Mouse (Mus musculus) hindbrain, embryonic 14.5 days (tissue): ENCODE results near the gene Kcnq1. TPM values are rescaled to one million over a fixed set of nuclear protein-coding genes. Genes with fewer than 3 reads are reported as not detected.

Experiments used
- ATAC-seq: fragments of 200-750 bp; cut with Nextera tagmentation; 2 replicates; pipeline ENCODE4 v1.8.0; 2017; ENCODE audit warnings: moderate number of reproducible peaks, mild to moderate bottlenecking, moderate TSS enrichment, moderate library complexity; ENCODE audit not compliant: low FRiP score
- DNase-seq: peaks from one replicate; pipeline ENCODE4 v3.0.0-alpha.2; 2015; ENCODE audit warnings: low spot score
- H3K27ac ChIP-seq: fragments of 300-500 bp; sonication (generic); 2 replicates; pipeline ENCODE4 v1.5.1; 2014; ENCODE audit warnings: mild to moderate bottlenecking, moderate library complexity
- H3K27me3 ChIP-seq: fragments of 300-500 bp; sonication (generic); 2 replicates; pipeline ENCODE4 v1.6.1; 2014; ENCODE audit warnings: mild to moderate bottlenecking, low read length, mixed read lengths; ENCODE audit not compliant: control insufficient read depth, insufficient read depth
- H3K36me3 ChIP-seq: fragments of 300-500 bp; sonication (generic); replicated peaks from 2 replicates; pipeline ENCODE4 v1.6.1; 2014; ENCODE audit not compliant: control insufficient read depth, insufficient read depth
- H3K4me1 ChIP-seq: fragments of 300-500 bp; sonication (generic); replicated peaks from 2 replicates; pipeline ENCODE4 v1.6.1; 2014; ENCODE audit warnings: antibody characterized with exemption, low read length, mixed read lengths; ENCODE audit not compliant: control insufficient read depth, insufficient read depth
- H3K4me2 ChIP-seq: fragments of 300-500 bp; sonication (generic); replicated peaks from 2 replicates; pipeline ENCODE4 v1.6.1; 2014; ENCODE audit warnings: mild to moderate bottlenecking, moderate library complexity
- H3K4me3 ChIP-seq: fragments of 300-500 bp; sonication (generic); replicated peaks from 2 replicates; pipeline ENCODE4 v1.5.1; 2014; ENCODE audit warnings: mild to moderate bottlenecking, low read length
- H3K9ac ChIP-seq: fragments of 300-500 bp; sonication (generic); 2 replicates; pipeline ENCODE4 v1.6.1; 2014
- H3K9me3 ChIP-seq: fragments of 300-500 bp; sonication (generic); 2 replicates; pipeline ENCODE4 v1.6.1; 2016; ENCODE audit warnings: low read length; ENCODE audit not compliant: control insufficient read depth
- WGBS: fragments of 180-500 bp; shearing (Covaris S2); extraction: QIAGEN DNeasy Blood & Tissue Kit; methylation state at CpG from one replicate; pipeline ENCODE4 v1.1.7; 2014; 5-methylcytosine and 5-hydroxymethylcytosine counted together
- polyA plus RNA-seq: library from polyadenylated mRNA; unstranded; fragments of >200 nt; fragmentation: Nextera tagmentation; extraction: Ambion mirVana; gene quantifications from 2 replicates; pipeline ENCODE4 v1.2.1, GENCODE M21; 2014

The Kcnq1 gene
- polyA plus RNA-seq, 1 experiment from 2014 or later, result 0.94 TPM

DNA sequence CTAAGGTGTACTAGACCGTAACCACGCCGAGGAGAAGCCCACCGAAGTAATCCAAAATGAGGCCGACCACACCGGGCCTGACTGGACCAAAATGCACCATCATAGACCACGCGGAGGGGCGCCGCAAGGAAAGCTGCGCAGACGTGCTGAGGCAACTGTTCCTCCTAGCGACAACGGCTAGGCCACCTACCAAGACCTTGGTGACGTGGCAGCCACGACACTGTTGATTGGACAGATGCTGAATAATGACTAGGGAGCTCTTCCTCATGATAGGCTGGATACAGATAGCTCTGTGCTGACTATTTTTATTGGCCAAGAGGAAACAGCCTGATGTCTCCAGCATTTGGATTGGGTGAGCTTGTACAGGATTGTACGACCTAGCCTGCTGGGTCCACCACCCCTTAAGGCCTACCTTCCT, 190.2 kb downstream of the Kcnq1 start:
- Histone ChIP-seq H3K4me2 (peak overlapping the region; percentile 66), H3K9ac (peak overlapping the region; percentile 67), H3K4me1 (peaks cover 21% of the 10 kb centered on the region), H3K27me3 (no peaks in the 10 kb centered on the region), H3K9me3 (0 out of 2 replicates have a peak, but pooled peaks cover 14% of the 10 kb centered on the region), H3K27ac (peak overlapping the region; percentile 82), H3K4me3 (peak overlapping the region; percentile 53), H3K36me3 (no peaks in the 10 kb centered on the region)
- DNase-seq (peak; percentile 96), ATAC-seq (peak; percentile 97)
- WGBS, result 47% methylated on average over 17 of the region's 17 CpGs

DNA sequence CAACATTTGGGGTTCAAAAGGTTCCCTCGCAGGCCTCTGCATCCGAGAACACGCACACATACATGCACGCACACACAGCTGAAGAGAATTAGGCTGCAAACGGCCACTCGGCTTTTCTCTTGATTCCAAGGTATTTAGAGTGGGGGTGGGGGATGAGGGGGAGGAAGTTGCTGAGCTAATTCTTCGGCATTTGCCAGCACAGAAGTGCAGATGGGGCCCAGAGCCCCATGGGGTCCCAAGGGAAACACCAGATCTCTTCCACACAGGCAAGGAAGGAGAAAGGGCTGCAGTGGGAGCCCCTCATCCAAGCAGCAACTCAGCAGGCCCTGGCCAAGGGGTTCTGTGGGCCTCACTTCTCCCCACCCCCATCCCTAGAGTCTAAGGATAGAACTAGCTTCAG, 193.9 kb downstream of the Kcnq1 start:
- 0 out of 2 replicates have a peak, but pooled peaks cover 14% of the 10 kb centered on the region for H3K9me3 ChIP-seq

DNA sequence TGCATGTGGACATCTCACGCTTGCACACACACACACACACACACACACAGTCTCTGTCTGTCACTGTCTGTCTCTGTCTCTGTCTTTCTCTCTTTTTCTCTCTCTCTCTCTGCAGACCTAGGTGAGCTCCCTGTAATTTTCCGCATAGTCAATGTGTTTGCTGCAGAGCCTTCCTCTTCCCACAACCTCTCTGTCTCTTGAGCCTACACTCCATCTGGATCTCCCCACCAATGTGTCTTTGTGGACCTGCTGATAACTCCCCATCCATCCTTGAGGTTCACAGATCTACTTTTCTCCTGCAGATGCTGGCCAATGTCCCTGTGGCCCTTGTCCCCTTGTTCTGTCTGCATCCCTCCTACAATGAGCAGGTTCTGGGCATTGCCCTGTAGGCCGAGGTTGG, 194.5 kb downstream of the Kcnq1 start:
- Histone ChIP-seq H3K27ac (no peak overlapping the region), H3K4me2 (no peak overlapping the region), H3K9me3 (0 out of 2 replicates have a peak, but pooled peaks cover 7% of the 10 kb centered on the region), H3K9ac (no peak overlapping the region), H3K27me3 (no peaks in the 10 kb centered on the region), H3K4me1 (peaks cover 11% of the 10 kb centered on the region), H3K36me3 (no peaks in the 10 kb centered on the region), H3K4me3 (no peak overlapping the region)
- DNase-seq (no peak), ATAC-seq (no peak)
- WGBS, result 94% methylated on average over 3 of the region's 3 CpGs

More for the DNA sequence above, 193.9 kb downstream of the Kcnq1 start:
- DNase-seq (no peak), ATAC-seq (no peak)
- H3K9ac ChIP-seq, result no peak overlapping the region
- 60% methylated on average over 7 of the region's 7 CpGs for WGBS
- no peaks in the 10 kb centered on the region for H3K27me3 ChIP-seq
- H3K4me3 ChIP-seq, result no peak overlapping the region
- no peak overlapping the region for H3K4me2 ChIP-seq
- peaks cover 8% of the 10 kb centered on the region for H3K4me1 ChIP-seq
- H3K36me3 ChIP-seq, result no peaks in the 10 kb centered on the region
- no peak overlapping the region for H3K27ac ChIP-seq

DNA sequence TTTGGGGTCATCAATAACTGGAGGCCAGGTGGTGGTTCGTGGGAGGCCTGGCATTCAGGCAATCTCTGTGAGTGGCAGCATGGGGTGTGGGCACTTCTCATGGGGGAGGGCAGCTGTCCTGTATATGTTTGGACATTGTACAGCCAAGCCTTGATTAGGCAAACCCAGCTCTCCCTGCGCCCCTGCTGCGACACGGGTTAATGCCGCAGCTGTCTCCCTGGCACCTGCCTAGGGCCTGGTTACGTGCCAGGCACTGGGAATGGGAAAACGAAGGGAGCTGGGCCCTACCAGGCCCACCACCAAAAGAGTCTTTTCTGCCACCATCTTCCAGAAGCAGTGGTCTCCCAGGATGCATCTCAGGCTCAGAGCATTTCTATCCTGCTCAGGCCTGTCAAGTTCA, 196.0 kb downstream of the Kcnq1 start:
- Histone ChIP-seq H3K27me3 (no peaks in the 10 kb centered on the region), H3K4me2 (no peak overlapping the region), H3K9me3 (no peaks in the 10 kb centered on the region), H3K9ac (no peak overlapping the region), H3K36me3 (no peaks in the 10 kb centered on the region), H3K27ac (no peak overlapping the region), H3K4me3 (no peak overlapping the region), H3K4me1 (peaks cover 15% of the 10 kb centered on the region)
- DNase-seq (no peak), ATAC-seq (no peak)
- 56% methylated on average over 7 of the region's 7 CpGs for WGBS

DNA sequence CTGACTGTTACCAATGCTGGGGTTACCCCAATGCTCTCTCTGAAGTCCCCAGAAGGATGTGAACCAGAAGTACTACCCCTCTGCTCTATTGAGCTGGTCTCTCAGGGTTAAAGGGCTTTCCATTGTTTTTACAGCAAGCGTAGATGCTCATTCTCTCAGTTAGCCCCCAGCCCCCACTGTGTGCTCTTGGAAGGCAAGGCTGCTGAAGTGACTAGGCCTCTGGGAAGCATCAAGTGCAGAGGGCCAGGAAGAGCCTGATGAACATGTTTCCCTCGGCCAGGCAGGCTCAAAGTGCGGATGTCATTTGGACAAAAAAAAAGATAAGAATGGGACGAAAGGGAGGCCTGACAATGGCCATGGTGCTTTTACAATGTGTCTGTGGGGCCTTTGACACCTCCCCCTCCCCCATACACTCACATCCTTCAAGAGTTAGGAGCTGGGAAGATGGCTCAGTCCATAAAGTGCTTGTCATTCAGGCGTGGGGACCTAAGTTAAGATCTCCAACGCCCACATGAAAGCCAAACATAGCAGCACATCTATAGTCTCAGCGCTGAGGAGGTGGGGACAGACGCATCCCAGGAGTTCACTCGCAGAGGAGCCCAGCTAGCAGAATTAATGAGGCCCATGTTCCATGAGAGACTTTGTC, 196.6 kb downstream of the Kcnq1 start:
- H3K36me3 ChIP-seq, result no peaks in the 10 kb centered on the region
- H3K27me3 ChIP-seq, result no peaks in the 10 kb centered on the region
- peaks cover 15% of the 10 kb centered on the region for H3K4me1 ChIP-seq
- H3K4me2 ChIP-seq, result no peak overlapping the region
- 45% methylated on average over 9 of the region's 9 CpGs for WGBS
- H3K4me3 ChIP-seq, result no peak overlapping the region
- no peak for DNase-seq
- no peak for ATAC-seq
- no peak overlapping the region for H3K9ac ChIP-seq
- H3K27ac ChIP-seq, result no peak overlapping the region
- H3K9me3 ChIP-seq, result no peaks in the 10 kb centered on the region

DNA sequence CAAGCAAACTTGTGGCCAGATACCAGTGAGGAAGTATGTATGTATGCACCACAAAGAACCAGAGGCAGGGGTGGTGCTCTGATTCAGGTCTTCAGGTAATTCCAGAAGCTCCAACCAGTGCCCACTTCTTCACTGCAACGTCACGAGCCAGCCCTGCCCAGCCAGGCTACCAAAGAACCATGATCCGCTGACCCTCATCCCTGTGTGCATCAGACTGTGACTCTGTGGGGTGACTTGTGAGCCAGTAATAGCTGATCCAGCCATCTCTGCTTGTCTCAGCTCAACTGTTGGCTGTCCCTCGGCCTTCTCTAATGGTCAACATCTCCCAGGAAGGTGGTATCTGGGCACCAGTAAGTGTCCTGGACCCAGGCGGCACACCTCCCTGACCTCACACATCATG, 197.4 kb downstream of the Kcnq1 start:
- Histone ChIP-seq H3K4me1 (peaks cover 15% of the 10 kb centered on the region), H3K9ac (no peak overlapping the region), H3K4me2 (no peak overlapping the region), H3K27me3 (no peaks in the 10 kb centered on the region), H3K27ac (no peak overlapping the region), H3K36me3 (no peaks in the 10 kb centered on the region), H3K9me3 (no peaks in the 10 kb centered on the region), H3K4me3 (no peak overlapping the region)
- 93% methylated on average over 5 of the region's 5 CpGs for WGBS
- DNase-seq (no peak), ATAC-seq (no peak)

DNA sequence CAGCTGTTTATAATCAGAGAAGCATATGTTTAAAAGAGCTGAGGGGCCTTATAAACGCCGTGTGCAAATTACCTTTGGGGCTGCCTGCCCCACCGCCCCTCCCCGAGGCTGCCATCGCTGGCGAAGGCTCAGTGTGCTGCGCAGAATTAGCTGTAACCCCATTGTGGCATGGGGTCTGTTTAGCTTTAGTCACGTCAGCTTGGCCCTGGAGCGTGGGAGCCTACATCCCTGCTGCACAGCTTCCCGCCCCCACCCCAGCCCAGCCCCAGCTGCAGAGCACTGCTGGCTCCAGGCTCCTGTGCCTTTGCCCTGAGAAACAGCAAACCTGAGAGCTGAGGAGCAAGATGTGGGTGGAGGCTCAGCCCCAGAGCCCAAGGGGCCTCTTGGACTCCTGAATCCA, 199.6 kb downstream of the Kcnq1 start:
- 29% methylated on average over 10 of the region's 10 CpGs for WGBS
- DNase-seq, result no peak
- Histone ChIP-seq H3K4me3 (no peak overlapping the region), H3K36me3 (no peaks in the 10 kb centered on the region), H3K27me3 (no peaks in the 10 kb centered on the region), H3K27ac (no peak overlapping the region), H3K9ac (no peak overlapping the region), H3K4me1 (peaks cover 12% of the 10 kb centered on the region), H3K9me3 (no peaks in the 10 kb centered on the region), H3K4me2 (no peak overlapping the region)
- no peak for ATAC-seq

DNA sequence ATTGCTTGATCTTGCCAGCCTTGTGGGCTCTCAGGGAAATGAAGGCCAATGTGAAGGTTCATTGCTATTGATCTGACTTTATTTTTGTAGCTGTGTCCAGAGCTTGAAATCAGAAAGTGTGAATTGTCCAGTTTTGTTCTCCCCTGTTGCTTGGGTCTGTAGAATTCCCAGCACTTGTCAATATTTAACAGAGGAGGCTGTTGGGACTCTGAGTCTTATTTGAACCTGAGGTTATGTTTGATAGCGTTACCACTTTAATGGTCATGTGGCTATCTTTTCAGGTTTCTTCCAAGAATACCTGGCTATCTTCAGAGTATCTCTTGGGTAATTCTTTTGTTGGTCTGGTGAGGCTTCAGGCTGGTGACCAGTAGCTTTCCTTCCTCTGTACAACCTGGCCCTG, 201.8 kb downstream of the Kcnq1 start:
- Histone ChIP-seq H3K4me1 (peaks cover 7% of the 10 kb centered on the region), H3K36me3 (no peaks in the 10 kb centered on the region), H3K4me2 (no peak overlapping the region), H3K9ac (no peak overlapping the region), H3K4me3 (no peak overlapping the region), H3K27me3 (no peaks in the 10 kb centered on the region), H3K27ac (no peak overlapping the region), H3K9me3 (no peaks in the 10 kb centered on the region)
- WGBS, result 100% methylated on average over 1 of the region's 1 CpGs
- ATAC-seq (no peak), DNase-seq (no peak)

DNA sequence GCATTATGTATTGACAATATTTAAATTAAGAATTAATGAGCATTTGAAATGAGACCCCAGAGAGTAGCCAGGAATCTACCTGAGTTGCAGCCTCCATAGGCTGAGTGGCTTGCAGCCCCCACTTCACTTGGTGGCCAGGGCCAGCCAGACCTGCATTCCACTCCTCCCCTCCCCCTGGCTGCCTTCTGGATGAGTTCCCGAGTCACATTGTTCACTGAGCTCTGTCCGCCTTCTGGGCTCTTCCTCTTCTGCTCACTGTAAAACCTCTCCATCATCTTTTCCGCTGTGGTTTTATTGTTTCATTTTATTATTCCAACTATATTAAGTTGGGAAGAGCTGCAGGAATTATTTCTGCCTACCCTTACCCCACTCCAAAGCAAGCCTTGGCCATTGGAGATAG, 204.1 kb downstream of the Kcnq1 start:
- Histone ChIP-seq H3K4me1 (peaks cover 7% of the 10 kb centered on the region), H3K27ac (no peak overlapping the region), H3K27me3 (no peaks in the 10 kb centered on the region), H3K4me2 (no peak overlapping the region), H3K36me3 (no peaks in the 10 kb centered on the region), H3K4me3 (no peak overlapping the region), H3K9me3 (no peaks in the 10 kb centered on the region), H3K9ac (no peak overlapping the region)
- DNase-seq (no peak), ATAC-seq (no peak)
- WGBS, result 61% methylated on average over 3 of the region's 3 CpGs

DNA sequence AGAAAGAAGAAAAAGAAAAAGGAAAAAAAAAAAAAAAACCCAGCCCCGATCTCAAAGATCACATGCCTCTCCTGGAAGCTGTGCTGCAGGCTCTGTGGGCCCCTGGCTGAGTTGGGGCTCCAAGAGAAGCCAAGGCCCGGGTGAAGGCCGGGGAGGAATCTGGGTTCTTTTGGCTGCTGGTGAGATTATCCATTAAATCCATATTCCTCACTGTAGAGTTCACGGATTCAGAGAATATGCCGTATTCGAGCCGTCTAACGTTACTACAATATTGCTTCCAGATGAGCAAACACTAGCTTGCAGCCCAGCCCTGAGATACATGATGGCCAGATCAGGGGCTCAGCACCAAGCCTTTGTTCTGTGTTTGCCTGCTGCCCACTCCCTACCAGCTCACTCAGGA, 204.7 kb downstream of the Kcnq1 start:
- H3K9me3 ChIP-seq, result no peaks in the 10 kb centered on the region

More for the DNA sequence above, 204.7 kb downstream of the Kcnq1 start:
- no peak overlapping the region for H3K9ac ChIP-seq
- no peak overlapping the region for H3K27ac ChIP-seq
- no peak for ATAC-seq
- H3K4me1 ChIP-seq, result peaks cover 2% of the 10 kb centered on the region
- no peaks in the 10 kb centered on the region for H3K27me3 ChIP-seq
- H3K4me2 ChIP-seq, result no peak overlapping the region
- WGBS, result 83% methylated on average over 8 of the region's 8 CpGs
- H3K4me3 ChIP-seq, result no peak overlapping the region
- no peak for DNase-seq
- no peaks in the 10 kb centered on the region for H3K36me3 ChIP-seq
